Comparison of ENCODE assay signal across 8 mouse cellular contexts in genomic region chr16:26495721-26496120, GRCm38 (mm10).
DNase-seq lines count a peak whose midpoint lies in the region.

No protein-coding gene starts in this region.

- DNase-seq in kidney, adult 9 months, result peak; percentile 41
- no peak for DNase-seq in kidney, adult 11 months
- DNase-seq in urinary bladder, postnatal 14 days (ENCODE audit: low spot score), result peak; percentile 30
- no peak for DNase-seq in urinary bladder, postnatal 36 days (ENCODE audit: low spot score in 2 of 2)
- DNase-seq in embryo, embryonic 11 days, result peak; percentile 49
- DNase-seq in right cerebral cortex, postnatal 4 days, result peak; percentile 21
- DNase-seq in c-Kit-positive CD71-positive TER-119-positive erythroid progenitor cells, embryonic 14.5 days (ENCODE audit: low spot score), result no peak
- DNase-seq in spleen, postnatal 4 days (ENCODE audit: low spot score in 2 of 2), result no peak

Comparison
In these comparisons a context has a peak if more than half of its experiments do, and no peak if none do; other contexts are left out.
1. DNase-seq: peak in kidney, adult 9 months (single experiment), urinary bladder, postnatal 14 days (single experiment), embryo, embryonic 11 days (single experiment) and right cerebral cortex, postnatal 4 days (single experiment); none in kidney, adult 11 months (single experiment), urinary bladder, postnatal 36 days (0 of 2), c-Kit-positive CD71-positive TER-119-positive erythroid progenitor cells, embryonic 14.5 days (single experiment) and spleen, postnatal 4 days (0 of 2).